Mouse (Mus musculus) cortical plate, adult 2 months (tissue): ENCODE data around the gene Ifi202b. TPM values are rescaled to one million over a fixed set of nuclear protein-coding genes. Genes with fewer than 3 reads are reported as not detected.
"Not testable (repeated sequence)": the region's sequence is repeated elsewhere in the genome, so short reads cannot be mapped to it uniquely, and the experiment has no call there.

Experiments
- H3K27ac ChIP-seq: fragments of 200-500 bp; 2 replicates; pipeline ENCODE4 v1.5.1; 2012; ENCODE audit warnings: low read length, control low read depth, inconsistent platforms; ENCODE audit not compliant: insufficient read depth
- H3K4me1 ChIP-seq: fragments of 200-500 bp; 2 replicates; pipeline ENCODE4 v1.6.1; 2011; ENCODE audit warnings: low read length; ENCODE audit not compliant: control insufficient read depth, insufficient read depth
- H3K4me3 ChIP-seq: fragments of 200-500 bp; 2 replicates; pipeline ENCODE4 v1.5.1; 2011; ENCODE audit warnings: mild to moderate bottlenecking, low read length, control low read depth; ENCODE audit not compliant: insufficient read depth
- CTCF ChIP-seq: fragments of 200-500 bp; IDR thresholded peaks from 2 replicates; pipeline ENCODE4 v1.5.1; 2011; ENCODE audit warnings: mild to moderate bottlenecking, control low read depth, low read length; ENCODE audit not compliant: insufficient read depth; ENCODE audit errors: extremely low read depth
- POLR2A ChIP-seq: fragments of 200-500 bp; IDR thresholded peaks from 2 replicates; pipeline ENCODE4 v1.6.1; 2011; ENCODE audit warnings: mild to moderate bottlenecking, low read length, control low read depth; ENCODE audit not compliant: insufficient read depth; ENCODE audit errors: extremely low read depth
- polyA plus RNA-seq: library from polyadenylated mRNA; depleted of rRNA; stranded (reverse); fragments of >200 nt; gene quantifications from 2 replicates; pipeline ENCODE4 v1.2.3, GENCODE M21; 2012; rRNA removed

Gene Ifi202b
- polyA plus RNA-seq, 1 experiment, result not detected

DNA sequence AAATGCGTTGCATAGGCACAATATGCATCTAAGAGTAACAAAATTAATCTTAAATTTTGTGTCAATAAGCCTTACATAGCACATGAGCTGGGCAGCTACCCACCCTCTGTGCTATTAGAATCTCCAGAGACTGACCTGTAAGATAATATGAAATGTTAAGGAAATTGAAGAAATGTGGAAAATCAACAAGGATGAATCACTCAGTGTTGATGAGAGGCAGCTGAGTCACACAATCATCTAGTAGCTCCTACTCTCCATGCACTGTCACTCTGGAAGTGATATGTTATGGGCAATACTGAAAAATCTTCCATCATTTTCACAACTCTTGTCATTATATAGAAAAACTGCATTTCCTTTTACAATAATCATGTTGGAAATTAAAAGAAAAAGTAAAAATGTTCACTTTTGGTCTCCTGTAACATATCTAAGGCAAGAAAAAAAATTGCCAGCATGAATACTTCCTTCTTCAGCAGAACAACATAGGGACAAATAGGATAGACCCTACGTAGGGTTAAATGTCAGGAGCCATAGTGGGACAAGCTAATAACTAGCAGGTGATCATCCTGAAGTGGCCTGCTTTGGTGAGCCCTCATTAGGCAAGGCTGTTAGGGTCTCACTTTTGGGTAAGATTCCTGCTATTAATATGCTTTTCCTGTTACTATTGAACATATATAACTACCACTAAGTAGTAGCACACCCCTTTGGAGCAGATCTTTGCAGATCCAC, 27.3 kb downstream of the Ifi202b start:
- Histone ChIP-seq H3K4me3 (no peak overlapping the region), H3K4me1 (no peaks in the 10 kb centered on the region), H3K27ac (no peak overlapping the region)
- TF ChIP-seq POLR2A, result no peak
- TF ChIP-seq CTCF, result no peak

DNA sequence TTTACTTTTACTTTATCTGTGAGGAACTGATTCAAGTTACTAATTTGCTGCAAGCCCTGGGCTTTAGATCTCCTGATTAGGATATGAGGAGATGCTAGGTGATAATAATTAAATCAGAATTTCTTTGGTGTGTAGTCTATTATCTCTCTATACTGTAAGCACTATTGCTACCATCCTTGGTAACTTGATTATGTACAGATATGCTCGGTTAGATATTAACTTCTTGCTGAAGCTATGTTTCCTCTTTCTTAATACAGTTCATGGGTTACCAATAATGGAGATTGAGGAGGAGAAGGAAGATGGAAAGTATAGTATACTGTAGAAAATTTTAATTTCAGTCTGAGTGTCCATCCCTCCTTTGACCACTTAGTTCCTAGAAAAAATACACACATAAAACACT, 29.0 kb downstream of the Ifi202b start:
- Histone ChIP-seq H3K4me1 (no peaks in the 10 kb centered on the region), H3K27ac (no peak overlapping the region), H3K4me3 (no peak overlapping the region)
- TF ChIP-seq POLR2A, result no peak

DNA sequence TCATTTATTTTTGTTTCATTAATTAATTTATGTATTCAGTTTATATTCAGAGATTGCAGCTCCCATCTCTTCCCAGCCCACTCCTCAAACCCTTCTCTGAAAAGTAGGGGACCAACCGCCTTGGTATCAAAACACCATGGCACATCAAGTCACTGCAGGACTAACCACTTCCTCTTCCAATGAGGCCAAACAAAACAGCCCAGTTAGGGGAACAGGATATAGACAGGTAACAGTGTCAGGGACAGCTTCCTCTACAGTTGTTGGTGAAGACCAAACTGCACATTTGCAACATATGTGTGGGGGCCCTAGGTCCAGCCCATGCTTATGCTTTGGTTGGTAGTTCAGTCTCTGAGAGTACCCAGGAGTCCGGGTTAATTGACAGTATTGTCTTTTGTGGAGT, 33.5 kb downstream of the Ifi202b start:
- H3K4me1 ChIP-seq, H3K27ac ChIP-seq, H3K4me3 ChIP-seq: not testable (repeated sequence)

DNA sequence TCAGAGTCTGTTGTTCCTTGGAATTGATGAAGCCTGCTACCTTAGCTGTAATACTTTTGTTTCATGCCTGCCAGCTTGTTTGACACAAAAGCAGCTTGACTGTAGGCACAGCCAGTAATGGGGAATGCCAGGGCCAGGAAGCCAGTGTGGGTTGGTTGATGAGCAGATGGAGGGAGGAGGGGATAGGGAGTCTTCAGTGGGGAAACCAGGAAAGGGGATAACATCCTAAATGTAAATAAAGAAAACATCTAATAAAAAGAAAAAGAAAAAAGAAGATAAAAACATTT, 39.8 kb downstream of the Ifi202b start:
- H3K27ac ChIP-seq, H3K4me1 ChIP-seq, H3K4me3 ChIP-seq: not testable (repeated sequence)

DNA sequence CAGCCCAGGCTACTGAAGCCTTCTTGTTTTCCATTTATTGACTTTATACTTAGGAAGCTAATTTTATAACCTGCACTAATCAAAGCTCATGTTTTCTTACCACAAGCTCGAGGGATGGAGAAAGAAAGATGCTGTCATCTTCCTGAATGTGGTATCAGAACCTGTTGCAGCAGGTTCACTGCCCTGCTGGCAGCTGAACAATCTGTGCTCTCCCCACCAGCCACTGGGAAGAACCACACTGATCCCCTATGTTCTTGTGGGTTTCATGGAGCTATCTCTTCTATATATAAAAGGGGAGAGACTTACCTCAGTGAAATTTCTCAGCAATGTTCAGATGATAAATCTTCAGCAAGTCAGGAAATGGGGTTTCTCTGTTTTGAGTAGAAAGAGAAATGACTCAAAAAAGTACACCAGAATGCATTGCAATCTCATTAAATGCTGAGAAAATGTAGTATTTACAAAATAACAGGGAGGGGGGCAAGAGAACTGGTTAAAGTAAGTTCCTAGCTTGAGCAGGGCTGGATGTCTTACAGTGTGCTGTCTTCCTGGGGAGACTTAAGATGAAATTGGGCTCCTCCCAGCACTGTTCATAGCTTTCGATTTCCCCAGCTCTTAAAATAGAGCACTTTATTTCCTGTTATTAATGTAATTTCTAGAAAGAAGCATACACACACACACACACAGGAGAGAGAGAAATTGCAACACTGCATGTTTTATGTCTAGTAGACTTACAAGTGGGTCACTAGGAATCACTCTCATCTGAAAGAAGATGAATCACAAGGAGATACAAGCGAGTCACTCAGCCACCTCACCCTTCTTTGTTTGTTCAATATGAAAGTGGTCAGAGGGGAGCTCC, 40.4 kb downstream of the Ifi202b start, which contains the start of the genes Mndal and Ifi203:
Mndal (minus strand) TSS at position 568 of the 856 bp plus-strand sequence.
Ifi203 (minus strand) TSS at position 749 of the 856 bp plus-strand sequence.
- not testable (repeated sequence) for H3K4me3 ChIP-seq, H3K27ac ChIP-seq, H3K4me1 ChIP-seq

DNA sequence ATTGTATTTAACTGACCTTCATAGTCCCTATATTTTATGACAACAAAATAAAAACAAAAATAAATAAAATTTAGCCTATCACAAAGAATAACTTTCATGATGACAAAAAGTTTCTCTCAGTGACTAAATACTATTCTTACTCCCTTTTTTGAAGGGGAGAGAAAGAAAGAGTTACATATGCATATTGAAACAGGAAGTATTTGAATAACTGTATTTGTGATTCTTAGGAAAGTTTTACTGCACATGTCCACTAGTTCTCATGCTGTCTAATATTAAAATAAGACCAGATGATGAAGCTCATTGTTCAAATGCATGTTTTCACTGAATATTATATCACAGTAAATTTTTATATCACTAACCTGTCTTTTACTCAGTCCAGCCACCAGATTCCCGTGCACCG, 41.0 kb downstream of the Ifi202b start:
- not testable (repeated sequence) for H3K27ac ChIP-seq, H3K4me1 ChIP-seq

DNA sequence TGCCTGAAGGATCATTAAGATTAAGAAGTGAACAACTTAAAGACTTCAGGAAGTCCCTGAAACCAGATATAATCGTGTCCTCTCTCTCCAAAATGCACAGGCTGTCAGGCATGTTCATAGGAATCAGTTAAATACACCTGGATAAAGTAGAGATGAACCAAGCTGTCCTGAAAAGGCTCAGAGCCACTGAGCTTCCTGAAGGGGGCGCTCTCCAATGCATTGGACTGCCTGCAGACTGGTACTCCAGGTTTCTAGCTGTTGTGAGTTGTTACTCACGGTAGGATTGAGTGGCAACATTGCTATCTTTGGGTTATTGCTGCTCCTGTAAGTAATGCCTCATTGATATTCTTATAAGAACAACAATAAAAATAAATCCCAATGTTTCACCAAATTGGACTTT, 63.3 kb downstream of the Ifi202b start:
- not testable (repeated sequence) for H3K4me3 ChIP-seq, H3K4me1 ChIP-seq

More for the DNA sequence above, 41.0 kb downstream of the Ifi202b start:
- not testable (repeated sequence) for H3K4me3 ChIP-seq

DNA sequence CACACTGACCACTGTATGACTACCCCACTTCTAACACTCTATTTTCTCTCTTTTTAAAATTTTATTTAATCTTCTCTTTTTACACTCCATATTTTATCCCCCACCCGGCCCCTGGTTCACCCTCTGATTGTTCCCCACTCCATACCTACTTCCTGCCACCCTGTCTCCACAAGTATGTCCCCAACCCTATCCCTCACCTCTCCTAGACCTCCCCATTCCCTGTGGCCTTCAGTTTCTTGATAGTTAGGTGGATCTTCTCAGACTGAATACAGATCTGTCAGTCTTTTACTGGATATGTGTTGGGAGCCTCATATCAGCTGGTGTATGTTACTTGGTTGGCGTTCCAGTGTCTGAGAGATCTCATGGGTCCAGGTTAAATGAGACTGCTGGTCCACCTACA, 68.0 kb downstream of the Ifi202b start:
- H3K27ac ChIP-seq, result no peak overlapping the region
- no peaks in the 10 kb centered on the region for H3K4me1 ChIP-seq
- TF ChIP-seq POLR2A, result no peak
- no peak for TF ChIP-seq CTCF
- no peak overlapping the region for H3K4me3 ChIP-seq

More for the DNA sequence above, 63.3 kb downstream of the Ifi202b start:
- not testable (repeated sequence) for H3K27ac ChIP-seq

DNA sequence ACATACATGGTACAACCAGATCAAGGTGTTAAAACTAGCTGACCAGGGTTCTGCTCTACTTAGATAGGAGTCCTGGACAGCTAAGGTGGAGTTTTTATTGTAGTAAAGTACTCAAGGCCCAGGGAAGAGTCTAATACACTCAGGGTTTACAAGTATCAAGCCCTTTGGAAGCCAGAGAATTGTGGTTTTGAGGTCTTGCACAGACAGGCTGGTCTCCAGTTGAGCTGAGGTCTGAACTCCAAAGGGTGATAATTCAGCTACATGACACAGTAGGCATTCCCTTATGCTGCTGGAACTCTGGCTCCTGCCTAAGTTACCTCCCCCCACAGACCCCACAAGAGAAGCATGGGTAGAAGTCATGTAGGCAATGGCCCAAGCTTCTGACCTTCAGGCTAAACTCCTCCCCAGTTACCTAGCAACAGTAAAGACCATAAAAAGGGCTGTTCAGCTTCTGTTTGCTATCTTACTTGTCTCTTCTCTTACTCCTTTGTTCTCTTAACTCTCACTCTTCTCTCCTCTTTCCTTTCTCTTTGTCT, 69.2 kb downstream of the Ifi202b start:
- not testable (repeated sequence) for H3K27ac ChIP-seq, H3K4me1 ChIP-seq, H3K4me3 ChIP-seq

Other genes starting within 250 kb of the Ifi202b start
- 0.17 and 0.31 TPM in 2 replicates for gene Ifi207, start 241.0 kb downstream of the Ifi202b start, polyA plus RNA-seq
- 0.31 and 0.47 TPM in 2 replicates for gene Ifi204, start 215.8 kb downstream of the Ifi202b start, polyA plus RNA-seq
- gene Ifi211, start 69.7 kb downstream of the Ifi202b start, polyA plus RNA-seq, result 0.13 and 0.21 TPM in 2 replicates
- gene Mndal, start 40.3 kb downstream of the Ifi202b start, polyA plus RNA-seq, result 1.8 and 2.7 TPM in 2 replicates
- 1.0 and 1.1 TPM in 2 replicates for gene Ifi203, start 40.1 kb downstream of the Ifi202b start, polyA plus RNA-seq
- gene Ifi205, start 49.1 kb upstream of the Ifi202b start, polyA plus RNA-seq, result 0.04 TPM in 1 of 2 replicates, not detected in the other
- gene Olfr433, start 58.0 kb upstream of the Ifi202b start, polyA plus RNA-seq, result not detected in 2 replicates
- not detected in 2 replicates for gene Olfr432, start 66.5 kb upstream of the Ifi202b start, polyA plus RNA-seq
- gene Olfr430, start 83.9 kb upstream of the Ifi202b start, polyA plus RNA-seq, result not detected in 2 replicates
- not detected in 2 replicates for gene Olfr429, start 101.6 kb upstream of the Ifi202b start, polyA plus RNA-seq
- not detected in 2 replicates for gene Olfr427, start 114.1 kb upstream of the Ifi202b start, polyA plus RNA-seq
- not detected in 2 replicates for gene Olfr231, start 138.4 kb upstream of the Ifi202b start, polyA plus RNA-seq
- not detected in 2 replicates for gene Olfr424, start 148.8 kb upstream of the Ifi202b start, polyA plus RNA-seq
- not detected in 2 replicates for gene Olfr420, start 172.9 kb upstream of the Ifi202b start, polyA plus RNA-seq
- gene Spta1, start 190.0 kb upstream of the Ifi202b start, polyA plus RNA-seq, result not detected in 2 replicates